Mouse (Mus musculus): ENCODE results near the gene Tmem205.
A peak's percentile ranks its signal among the peaks of the same experiment; 100 is the strongest.

Gene Tmem205

DNA sequence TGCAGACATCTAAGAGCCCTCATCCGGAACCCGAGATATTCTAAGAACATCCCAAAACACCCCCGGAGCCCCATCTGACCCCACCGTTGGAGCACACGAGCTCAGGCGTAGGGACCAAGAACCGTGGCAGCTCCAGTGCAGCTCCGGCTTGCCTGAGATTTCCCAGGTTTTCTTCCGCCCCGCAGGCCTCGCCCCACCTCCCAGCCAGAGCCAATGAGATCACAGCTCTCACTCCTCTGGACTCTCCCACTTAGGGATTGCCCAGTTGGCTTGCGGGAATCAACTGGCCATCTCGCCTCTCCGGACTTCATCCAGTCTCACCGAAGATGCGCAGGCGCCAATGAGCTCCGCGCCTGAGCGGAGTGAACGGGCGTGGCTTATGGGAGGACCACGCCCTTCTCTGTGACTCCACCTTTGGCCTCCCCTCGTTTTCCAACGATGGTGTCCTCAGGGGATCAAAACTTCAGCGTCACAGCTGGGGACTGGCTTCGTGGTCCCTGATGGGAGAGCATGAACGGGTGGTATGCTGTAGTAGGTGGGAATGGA is at the start of gene Tmem205, which contains the start of gene Ccdc159:
TSS of gene Tmem205 (minus strand) at position 349 of the 546 bp plus-strand sequence.
TSS of gene Ccdc159 (plus strand) at position 264 of the 546 bp plus-strand sequence.
- DNase-seq (ENCODE audit: inconsistent age in 2 of 2, low spot score in 1 of 2) = peak; percentile 98

DNA sequence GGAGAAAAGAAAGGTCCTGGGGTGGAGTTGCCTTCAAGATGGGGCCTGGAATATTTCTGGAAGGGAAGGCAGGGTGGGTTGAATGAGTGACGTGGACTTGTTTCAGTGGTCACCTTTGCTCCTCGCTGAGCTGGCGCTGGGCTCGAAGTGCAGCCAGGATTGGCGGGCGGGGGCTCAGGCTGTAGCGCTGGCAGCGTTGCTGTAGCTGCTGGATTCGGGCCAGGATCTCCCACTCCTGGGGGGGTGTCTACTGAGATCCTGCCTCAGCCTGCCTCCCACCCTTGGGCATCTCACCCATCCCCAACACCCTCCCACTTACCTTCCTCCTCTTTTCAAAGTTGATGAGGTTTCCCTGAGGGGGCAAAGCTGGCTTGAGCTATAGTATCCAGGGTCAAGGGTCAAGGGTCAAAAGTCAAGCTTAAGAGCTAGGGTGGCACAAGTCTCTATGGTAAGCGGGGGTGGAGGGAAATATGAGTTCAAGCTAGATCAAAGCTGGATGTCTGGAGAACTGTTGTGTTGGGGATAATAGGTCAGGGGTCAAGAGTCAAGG is 49.3 kb upstream of the Tmem205 start:
- no peak for DNase-seq (ENCODE audit: inconsistent age in 2 of 2, low spot score in 1 of 2)

DNA sequence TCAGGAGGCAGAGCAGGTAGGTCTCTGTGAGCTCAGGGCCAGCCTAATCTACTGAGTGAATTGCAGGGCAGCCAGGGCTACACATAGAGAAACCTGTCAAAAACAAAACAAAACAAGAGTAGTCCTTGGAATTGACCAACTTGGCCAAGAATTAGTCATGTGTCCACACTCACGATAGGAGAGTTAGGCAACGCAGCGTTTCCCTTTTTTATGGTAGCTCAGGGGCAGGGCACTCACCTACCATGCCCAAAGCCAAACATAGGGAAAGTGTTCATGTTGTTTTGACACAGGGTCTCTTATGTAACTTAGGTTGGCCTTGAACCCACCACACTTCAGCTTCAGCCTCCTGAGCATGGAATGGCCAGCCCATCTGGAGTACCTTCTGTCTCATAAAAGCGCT is 41.9 kb upstream of the Tmem205 start:
- DNase-seq (ENCODE audit: inconsistent age in 2 of 2, low spot score in 1 of 2) = peak in 1 of 2 experiments; percentile 68

DNA sequence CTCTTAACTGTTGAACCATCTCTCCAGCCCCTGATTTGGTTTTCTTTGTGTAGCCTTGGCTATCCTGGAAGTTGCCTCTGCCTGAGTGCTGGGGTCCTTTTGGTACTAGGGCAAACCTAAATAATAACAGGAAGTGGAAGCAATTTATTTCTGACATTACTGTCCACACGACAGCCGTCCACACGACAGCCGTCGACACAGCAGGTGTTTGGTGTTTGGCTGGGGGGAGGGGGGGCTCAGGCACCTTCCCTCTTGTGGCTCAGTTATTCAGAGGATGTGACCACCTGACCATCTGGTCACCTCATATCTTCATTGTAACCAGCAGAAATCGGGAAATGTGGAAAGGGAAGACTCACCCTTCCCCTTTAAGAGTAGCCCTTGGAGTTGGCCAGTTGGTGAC is 41.5 kb upstream of the Tmem205 start:
- DNase-seq (ENCODE audit: inconsistent age in 2 of 2, low spot score in 1 of 2) = no peak

DNA sequence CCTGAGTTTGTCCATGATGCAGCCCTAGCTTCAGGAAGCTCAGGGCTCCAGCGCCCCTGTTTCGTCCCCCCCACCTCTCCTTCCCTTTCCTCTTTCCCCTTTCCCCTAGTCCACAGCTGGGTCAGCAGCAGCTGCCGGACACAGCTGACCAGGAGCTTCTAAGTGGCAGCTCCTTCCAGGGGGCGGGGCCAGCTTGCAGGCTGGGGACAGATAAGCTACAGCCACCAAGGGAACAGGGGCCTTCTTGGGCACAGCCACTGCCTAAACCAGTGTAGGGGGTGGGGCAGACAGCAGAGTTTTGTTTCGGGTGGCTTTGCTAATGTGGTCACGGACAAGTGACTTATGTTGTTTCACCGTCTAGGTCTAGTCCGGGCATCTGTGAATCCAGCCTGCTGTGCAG is 36.1 kb upstream of the Tmem205 start, which contains the start of gene Epor:
TSS of gene Epor (minus strand) at position 90 of the 400 bp plus-strand sequence.
- DNase-seq (ENCODE audit: inconsistent age in 2 of 2, low spot score in 1 of 2) = peak in 1 of 2 experiments; percentile 55

DNA sequence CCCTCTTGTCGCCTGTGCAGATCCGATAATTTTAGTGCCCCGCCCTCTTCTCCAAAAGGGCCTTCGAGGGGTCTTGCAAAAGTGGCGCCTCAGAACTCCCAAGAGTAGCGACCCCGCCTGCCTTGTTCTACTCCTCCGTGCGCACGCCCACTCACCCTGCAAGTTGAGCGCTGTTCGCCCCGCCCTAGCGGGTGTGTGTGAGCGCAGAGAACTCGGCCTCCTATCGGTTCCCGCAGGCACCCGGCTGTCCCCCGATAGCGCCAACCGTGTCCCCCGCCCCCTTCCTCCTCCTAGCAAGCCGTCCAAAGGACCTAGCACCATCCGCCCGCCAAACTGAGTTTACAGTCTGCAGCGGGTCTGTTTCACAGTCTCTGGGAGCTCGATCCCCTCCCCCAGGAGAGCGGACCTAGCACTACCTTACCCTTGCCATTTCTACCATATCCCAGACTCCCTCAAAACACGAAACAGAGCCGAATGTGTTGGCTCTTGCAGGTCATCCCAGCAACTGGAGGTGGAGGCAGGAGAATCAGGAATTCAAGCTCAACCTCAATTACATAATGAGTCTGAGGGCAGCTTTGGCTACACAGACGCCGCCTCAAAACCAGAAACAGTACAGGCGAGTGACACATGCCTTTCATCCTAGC is 35.2 kb upstream of the Tmem205 start:
- peak; percentile 64 to 79 for DNase-seq (ENCODE audit: inconsistent age in 2 of 2, low spot score in 1 of 2)

DNA sequence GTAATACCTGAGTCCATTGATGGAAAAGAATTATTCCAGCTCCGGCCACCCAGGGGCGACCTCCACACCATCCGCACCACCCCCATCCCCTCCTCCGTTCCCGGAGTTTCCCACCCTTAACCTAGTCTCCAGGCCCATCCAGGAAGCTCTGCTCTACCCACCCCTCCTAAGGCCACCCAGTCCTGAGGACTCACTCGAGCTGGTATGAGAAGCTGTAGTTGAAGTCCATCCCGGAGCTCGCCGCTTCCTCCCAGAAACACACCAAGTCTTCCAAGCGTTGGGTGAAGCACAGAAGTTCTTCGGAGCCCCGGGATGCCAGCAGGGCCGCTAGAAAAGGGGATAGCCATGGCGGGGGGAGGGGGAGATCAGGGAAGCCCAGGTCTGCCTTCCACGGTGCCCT is 34.7 kb upstream of the Tmem205 start:
- peak in 1 of 2 experiments; percentile 58 for DNase-seq (ENCODE audit: inconsistent age in 2 of 2, low spot score in 1 of 2)

DNA sequence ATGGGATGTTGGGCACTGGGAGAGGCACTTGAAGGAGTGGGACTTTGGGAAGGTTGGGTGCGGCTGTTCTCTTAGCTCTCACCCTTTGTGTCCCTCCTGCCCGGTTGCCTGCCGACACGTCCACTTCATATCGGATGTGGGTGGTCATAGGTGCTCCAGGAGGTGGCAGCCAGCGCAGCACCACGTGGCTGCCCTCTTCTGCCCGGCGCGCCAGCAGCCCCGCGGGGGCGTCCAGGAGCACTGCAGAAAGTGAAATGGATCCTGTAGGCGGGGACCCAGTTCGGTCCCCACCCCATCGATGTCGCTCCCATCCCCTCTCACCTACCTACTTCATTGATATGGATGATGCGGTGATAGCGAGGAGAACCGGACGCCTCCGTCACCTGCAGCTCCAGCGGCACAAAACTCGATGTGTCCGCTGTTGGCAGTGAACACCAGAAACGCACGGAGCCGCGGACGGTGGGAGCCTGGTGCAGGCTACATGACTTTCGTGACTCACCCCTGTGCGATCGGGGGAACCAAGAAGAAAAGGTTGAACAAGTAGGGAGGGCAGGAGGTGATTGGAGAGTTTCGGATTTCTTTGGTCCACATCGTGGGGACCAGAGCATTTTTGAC is 34.1 kb upstream of the Tmem205 start:
- DNase-seq (ENCODE audit: inconsistent age in 2 of 2, low spot score in 1 of 2) = peak in 1 of 2 experiments; percentile 70

DNA sequence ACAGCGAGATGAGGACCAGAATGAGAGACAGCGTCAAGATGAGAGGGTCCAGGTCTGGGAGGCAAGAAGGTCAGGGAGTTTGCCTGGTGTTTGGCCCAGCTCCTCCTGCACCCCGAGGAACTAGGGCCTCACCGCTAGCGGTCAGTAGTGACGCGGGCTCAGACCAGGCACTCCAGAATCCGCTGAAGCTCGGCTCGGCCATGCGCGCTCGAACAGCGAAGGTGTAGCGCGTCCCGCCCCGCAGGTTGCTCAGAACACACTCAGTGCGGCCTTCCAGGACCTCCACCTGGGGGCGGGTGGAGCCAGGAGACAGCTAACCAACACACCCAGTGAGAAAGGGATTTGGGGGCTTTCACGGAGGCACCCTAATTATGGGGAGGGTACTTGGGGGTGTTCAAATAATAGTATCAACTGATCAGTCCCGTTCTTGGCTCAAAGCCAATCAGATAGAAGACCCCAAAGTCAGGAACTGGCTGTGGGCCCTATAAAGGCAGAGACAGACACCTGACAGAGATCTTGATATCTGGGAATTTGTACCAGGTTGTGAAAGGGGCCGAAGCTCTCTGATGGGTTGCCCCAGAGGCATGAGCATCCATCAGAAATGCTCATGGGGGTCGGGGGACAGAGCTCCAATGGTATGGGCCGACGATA is 33.3 kb upstream of the Tmem205 start:
- DNase-seq (ENCODE audit: inconsistent age in 2 of 2, low spot score in 1 of 2) = peak in 1 of 2 experiments; percentile 55

DNA sequence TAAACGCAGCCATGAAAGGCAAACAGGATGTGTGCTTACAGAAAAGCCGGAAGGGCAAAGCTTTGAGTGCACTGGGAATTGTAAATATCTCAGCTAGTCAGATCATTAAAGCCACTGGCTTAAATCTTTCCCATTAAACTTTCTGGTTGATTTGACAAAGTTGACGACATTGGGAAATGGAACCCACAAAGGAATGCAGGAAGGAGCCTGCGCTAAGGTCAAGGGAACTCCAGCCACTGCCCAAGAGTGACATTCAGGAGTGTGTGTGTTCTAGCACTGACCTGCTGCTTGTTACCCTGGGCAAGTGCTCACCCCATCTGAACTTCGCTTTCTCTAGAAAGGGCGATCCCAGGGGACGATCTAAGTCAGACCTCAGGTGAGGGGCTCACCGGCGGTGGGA is 32.8 kb upstream of the Tmem205 start:
- no peak for DNase-seq (ENCODE audit: inconsistent age in 2 of 2, low spot score in 1 of 2)

DNA sequence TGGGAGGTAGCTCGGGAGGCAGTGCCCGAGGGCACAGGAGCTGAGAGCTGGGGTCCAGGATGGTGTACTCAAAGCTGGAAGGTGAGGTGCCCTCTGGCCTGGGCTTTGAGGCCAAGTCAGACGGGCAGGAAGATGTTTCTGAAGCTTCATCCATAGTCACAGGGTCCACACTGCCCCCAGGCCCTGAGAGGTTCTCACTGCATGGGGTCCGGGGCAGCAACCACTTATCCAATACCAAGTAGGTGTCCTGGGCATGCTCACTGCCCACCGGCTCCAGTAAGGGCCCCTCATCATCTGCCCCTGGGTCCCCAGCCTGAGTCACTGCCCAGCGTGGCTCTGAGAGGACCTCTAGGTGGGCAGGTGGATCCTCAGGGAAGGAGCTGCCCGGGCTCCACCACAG is 31.9 kb upstream of the Tmem205 start:
- DNase-seq (ENCODE audit: inconsistent age in 2 of 2, low spot score in 1 of 2) = no peak

DNA sequence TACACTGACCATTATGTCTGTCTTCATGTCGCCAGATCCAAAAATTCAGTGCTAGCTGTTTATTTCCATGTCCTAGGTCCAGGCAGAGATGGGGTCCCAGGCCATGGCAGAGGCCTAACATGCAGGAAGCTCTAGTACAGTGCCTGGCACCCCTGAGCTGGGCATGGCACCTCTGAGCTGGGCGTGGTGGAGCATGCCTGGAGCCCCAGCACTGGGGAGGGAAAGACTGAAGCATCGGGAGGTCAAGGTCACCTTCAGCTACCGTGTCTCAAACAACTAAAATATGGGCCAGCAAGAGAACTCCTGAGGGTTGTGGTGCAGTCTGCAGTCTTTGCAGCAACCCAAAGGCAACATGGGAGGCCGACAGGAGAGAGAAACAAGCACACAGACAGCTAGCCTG is 31.0 kb upstream of the Tmem205 start:
- DNase-seq (ENCODE audit: inconsistent age in 2 of 2, low spot score in 1 of 2) = peak in 1 of 2 experiments; percentile 54

DNA sequence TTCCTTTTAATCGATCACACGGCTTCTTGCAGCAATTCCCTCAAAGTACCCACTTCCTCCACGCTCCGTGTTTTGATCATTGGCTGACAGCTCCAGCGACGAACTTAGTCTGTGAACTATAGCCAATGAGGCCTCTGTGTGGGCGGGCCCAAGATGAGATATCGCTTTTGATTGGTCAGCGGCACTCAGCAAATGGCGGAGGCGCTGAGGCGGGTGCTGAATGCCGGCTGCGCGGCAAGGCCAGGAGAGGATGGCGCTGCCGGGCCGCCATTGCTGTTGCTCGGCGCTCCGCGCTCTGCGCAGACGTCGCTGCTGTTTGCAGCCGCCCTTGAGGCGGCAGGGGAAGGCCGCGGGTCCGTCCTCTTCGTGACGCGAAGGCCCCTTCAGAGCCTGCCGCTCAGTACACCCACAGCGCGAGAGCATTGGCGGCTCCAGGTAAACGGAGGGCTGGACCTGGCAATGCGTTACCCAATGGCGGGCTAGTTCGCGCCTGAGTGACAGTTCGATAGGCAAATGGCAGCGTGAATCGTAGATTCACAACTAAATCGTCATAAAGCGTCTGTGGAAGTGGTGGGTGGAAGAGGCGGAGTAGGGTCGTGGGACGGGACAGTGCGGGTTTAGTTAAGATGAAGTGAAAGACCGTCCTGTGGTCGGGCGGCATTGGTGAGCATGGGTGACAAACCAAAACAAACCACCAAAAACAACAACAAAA is 28.4 kb upstream of the Tmem205 start, which contains the start of gene Swsap1:
TSS of gene Swsap1 (plus strand) at position 186 of the 712 bp plus-strand sequence.
- peak; percentile 98 to 100 for DNase-seq (ENCODE audit: inconsistent age in 2 of 2, low spot score in 1 of 2)

DNA sequence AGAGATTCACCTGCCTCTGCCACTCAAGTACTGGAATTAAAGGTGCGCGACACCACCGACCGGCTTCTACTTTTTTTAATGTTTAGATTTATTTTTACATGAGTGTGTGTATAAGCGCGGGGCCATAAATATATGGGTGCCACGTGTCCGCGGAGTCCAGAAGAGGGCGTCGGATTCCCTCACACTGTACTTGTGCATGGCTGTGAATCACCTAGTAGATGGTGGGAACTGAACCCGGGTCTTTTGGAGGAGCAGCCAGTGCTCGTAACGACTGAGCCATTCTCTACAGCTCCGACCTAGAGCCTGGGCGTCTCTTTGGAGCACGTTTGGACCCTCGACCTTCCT is 27.8 kb upstream of the Tmem205 start:
- no peak for DNase-seq (ENCODE audit: inconsistent age in 2 of 2, low spot score in 1 of 2)

DNA sequence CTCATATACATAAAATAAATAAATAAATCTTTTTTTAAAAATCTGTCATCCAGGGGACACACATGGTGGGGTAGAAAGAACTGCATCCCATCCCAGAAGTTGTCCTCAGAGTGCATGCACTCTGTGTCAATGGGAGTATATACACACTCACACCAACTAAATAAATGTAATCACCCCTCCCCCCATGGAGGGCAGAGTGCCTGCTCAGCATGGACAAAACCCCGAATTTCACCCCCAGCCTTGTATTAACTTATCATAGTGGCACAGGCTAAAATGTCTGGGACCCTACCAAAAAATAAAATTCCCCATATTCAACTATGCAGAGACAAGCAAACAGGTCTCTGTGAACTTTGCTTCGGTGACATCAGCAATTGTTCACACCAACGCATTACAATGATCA is 27.3 kb upstream of the Tmem205 start:
- no peak for DNase-seq (ENCODE audit: inconsistent age in 2 of 2, low spot score in 1 of 2)

DNA sequence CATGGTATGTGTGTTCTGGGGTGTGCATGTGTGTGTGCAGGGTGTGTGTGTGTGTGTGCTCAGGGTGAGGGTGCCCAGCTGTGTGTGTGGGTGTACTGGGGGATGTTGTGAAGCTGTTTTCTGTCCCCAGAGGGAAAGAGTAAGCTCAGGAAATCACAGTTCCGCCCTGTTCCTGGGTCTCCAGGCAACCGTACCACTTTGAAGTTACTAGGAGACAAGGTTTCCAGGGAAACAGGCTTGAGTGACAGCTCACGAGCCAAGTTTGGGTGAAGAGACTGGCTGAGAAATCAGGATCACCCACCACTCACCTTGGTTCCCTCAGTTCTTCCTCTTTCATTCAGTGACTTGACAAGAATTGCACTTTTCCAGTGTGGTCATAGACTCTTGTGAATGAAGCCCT is 26.2 kb upstream of the Tmem205 start:
- no peak for DNase-seq (ENCODE audit: inconsistent age in 2 of 2, low spot score in 1 of 2)

DNA sequence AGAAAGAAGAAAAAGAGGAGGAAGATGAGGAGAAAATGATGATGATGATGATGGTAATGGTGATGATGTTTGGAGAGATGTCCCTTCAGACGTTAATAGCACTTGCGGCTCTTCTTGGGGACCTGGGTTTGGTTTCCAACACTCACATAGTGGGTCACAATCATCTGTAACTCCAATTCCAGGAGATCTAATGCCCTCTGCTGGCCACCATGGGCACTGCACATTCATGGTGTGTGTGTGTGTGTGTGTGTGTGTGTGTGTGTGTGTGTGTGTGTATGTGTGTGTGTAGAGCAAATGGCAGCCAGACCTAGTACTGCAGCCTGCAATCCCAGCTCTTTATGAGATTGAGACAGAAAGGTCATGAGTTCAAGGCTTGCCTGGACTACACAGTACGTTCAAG is 24.6 kb upstream of the Tmem205 start:
- DNase-seq (ENCODE audit: inconsistent age in 2 of 2, low spot score in 1 of 2) = no peak

DNA sequence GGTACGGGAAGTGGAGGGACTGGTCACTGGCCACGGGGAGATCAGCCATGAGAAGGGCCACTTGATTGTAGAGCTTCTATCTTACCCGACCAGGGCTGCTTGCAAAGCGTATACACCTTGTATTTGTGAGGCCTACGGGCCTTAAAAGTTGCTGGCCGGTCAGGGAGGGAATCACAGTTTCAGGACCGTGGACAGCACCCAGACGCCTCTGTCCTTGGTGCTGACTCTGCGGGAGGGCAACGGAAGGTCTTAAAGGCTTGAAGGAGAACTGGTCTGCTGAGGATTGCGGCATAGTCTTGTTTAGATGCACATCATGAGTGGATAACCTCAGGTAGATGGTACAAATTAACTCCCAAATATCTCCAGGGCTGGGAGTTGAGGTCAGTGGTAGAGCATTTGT is 23.0 kb upstream of the Tmem205 start:
- peak; percentile 56 to 90 for DNase-seq (ENCODE audit: inconsistent age in 2 of 2, low spot score in 1 of 2)

DNA sequence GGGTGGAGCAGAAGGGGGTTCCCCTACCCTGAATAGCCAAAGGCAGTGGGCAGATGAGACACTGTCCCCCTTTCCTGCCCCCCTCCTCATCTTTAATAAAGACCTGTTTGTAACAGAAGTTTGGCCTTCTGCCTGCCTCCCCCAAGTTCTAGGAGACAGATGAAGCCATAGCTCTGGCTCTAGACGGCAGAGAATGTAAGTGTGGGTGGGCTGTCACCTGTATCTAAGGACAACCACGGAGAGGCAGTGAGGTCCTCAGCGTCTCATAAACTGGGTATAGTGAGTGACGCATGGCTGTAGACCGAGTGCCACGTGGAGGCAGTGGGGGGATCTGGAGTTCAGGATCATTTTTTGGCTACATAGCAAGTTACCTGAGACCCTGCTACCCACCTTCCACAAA is 21.4 kb upstream of the Tmem205 start:
- DNase-seq (ENCODE audit: inconsistent age in 2 of 2, low spot score in 1 of 2) = no peak

DNA sequence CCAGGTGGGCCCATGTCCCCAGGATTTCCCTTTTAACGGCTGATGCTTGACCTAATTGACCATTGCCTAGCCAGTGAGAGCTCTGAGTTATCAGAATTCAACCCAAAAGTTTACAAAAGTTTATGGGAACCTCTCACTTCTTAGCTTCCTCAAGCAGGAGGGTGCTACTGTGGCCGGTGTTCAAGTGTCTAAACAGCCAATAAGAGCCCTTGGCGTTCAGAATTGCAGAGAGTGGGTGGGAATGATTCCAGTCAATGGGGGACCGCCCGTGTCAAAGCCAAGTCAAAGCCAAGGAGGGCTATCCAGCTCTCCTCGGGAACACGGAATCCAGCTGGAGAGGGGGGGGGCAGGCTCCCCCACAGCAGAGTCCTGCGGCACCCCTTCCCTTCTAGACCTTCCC is 20.8 kb upstream of the Tmem205 start:
- DNase-seq (ENCODE audit: inconsistent age in 2 of 2, low spot score in 1 of 2) = no peak

DNA sequence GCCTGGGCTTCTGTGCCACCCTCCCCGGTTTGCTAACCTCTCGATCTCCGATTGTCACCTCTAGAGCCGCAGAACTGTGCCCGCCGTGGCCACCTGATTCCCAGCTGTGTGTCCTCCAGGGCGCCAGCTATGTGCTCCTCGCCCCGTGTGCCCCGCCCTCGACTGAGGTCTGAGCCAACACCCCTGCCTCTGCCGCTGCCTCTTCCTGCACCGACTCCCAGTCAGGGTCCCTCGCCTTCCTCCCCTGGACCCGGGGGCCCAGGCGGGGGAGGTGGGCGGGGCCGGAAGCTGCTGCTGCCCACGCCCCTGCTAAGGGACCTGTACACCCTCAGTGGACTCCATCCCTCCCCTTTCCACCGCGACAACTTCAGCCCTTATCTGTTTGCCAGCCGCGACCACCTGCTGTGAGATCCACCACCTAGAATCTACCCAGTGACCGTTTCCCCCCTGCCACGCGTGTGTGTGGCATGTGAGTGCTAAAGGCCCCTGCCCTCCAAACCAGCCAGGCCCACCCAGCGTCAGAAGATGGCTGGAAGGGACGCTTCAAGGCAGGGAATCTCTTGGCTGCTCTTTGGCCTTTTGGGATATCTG is 20.3 kb upstream of the Tmem205 start:
- no peak for DNase-seq (ENCODE audit: inconsistent age in 2 of 2, low spot score in 1 of 2)
